Mouse (Mus musculus): ENCODE data around the gene Gm49661.

The Gm49661 gene

GRCm38 (mm10) chr8:84969241-84970134 lies at the start of gene Gm49661, which contains the start of the genes Prdx2 and Rnaseh2a:
Gene Gm49661 (minus strand): TSS chr8:84969433.
Gene Prdx2 (plus strand): TSS chr8:84969587.
Gene Rnaseh2a (minus strand): TSS chr8:84969767.
- no peak for DNase-seq (ENCODE audit: low spot score)

- DNase-seq (ENCODE audit: low spot score) = no peak
Observed at GRCm38 (mm10) chr8:85017209-85017608, 48.0 kb upstream of the Gm49661 start.

GRCm38 (mm10) chr8:85016724-85017123 lies 47.5 kb upstream of the Gm49661 start:
- DNase-seq (ENCODE audit: low spot score) = no peak

- DNase-seq (ENCODE audit: low spot score) = no peak
Observed at GRCm38 (mm10) chr8:85014431-85014830, 45.2 kb upstream of the Gm49661 start, which contains the start of gene Best2. Gene Best2 (minus strand): TSS chr8:85014531.

- DNase-seq (ENCODE audit: low spot score) = no peak
Observed at GRCm38 (mm10) chr8:85013230-85013840, 44.1 kb upstream of the Gm49661 start.

- DNase-seq (ENCODE audit: low spot score) = no peak
Observed at GRCm38 (mm10) chr8:85011242-85011641, 42.0 kb upstream of the Gm49661 start.

- DNase-seq (ENCODE audit: low spot score) = no peak
Observed at GRCm38 (mm10) chr8:85007686-85008085, 38.5 kb upstream of the Gm49661 start.

- DNase-seq (ENCODE audit: low spot score) = peak; percentile 74
Observed at GRCm38 (mm10) chr8:84997649-84998295, 28.5 kb upstream of the Gm49661 start.

GRCm38 (mm10) chr8:84996978-84997377 lies 27.7 kb upstream of the Gm49661 start:
- no peak for DNase-seq (ENCODE audit: low spot score)

GRCm38 (mm10) chr8:84995680-84996079 lies 26.4 kb upstream of the Gm49661 start:
- DNase-seq (ENCODE audit: low spot score) = no peak

- no peak for DNase-seq (ENCODE audit: low spot score)
Observed at GRCm38 (mm10) chr8:84994375-84994774, 25.1 kb upstream of the Gm49661 start.

GRCm38 (mm10) chr8:84990836-84991235 lies 21.6 kb upstream of the Gm49661 start:
- DNase-seq (ENCODE audit: low spot score) = no peak

GRCm38 (mm10) chr8:84990349-84990748 lies 21.1 kb upstream of the Gm49661 start, which contains the start of gene Hook2:
Gene Hook2 (plus strand): TSS chr8:84990603.
- peak; percentile 91 for DNase-seq (ENCODE audit: low spot score)

- peak; percentile 87 for DNase-seq (ENCODE audit: low spot score)
Observed at GRCm38 (mm10) chr8:84989810-84990209, 20.6 kb upstream of the Gm49661 start.

- no peak for DNase-seq (ENCODE audit: low spot score)
Observed at GRCm38 (mm10) chr8:84989311-84989731, 20.1 kb upstream of the Gm49661 start.

- DNase-seq (ENCODE audit: low spot score) = no peak
Observed at GRCm38 (mm10) chr8:84987903-84988302, 18.7 kb upstream of the Gm49661 start.

- no peak for DNase-seq (ENCODE audit: low spot score)
Observed at GRCm38 (mm10) chr8:84987388-84987787, 18.2 kb upstream of the Gm49661 start.

GRCm38 (mm10) chr8:84986379-84986945 lies 17.2 kb upstream of the Gm49661 start:
- DNase-seq (ENCODE audit: low spot score) = no peak

- DNase-seq (ENCODE audit: low spot score) = peak; percentile 61
Observed at GRCm38 (mm10) chr8:84985684-84986378, 16.6 kb upstream of the Gm49661 start.

GRCm38 (mm10) chr8:84985049-84985683 lies 15.9 kb upstream of the Gm49661 start:
- no peak for DNase-seq (ENCODE audit: low spot score)

Data from urinary bladder, postnatal 10 days (tissue).